Mouse (Mus musculus) lung, adult 2 months (tissue): Measurements from ENCODE around the gene Cwc22.

ENCODE experiments used
- CTCF ChIP-seq: fragments of 200-500 bp; IDR thresholded peaks from 2 replicates; pipeline ENCODE4 v1.5.1; 2011; ENCODE audit warnings: mild to moderate bottlenecking, low read length, control low read depth; ENCODE audit not compliant: insufficient read depth
- POLR2A ChIP-seq: fragments of 200-500 bp; IDR thresholded peaks from 2 replicates; pipeline ENCODE4 v1.6.1; 2011; ENCODE audit warnings: low read depth, mild to moderate bottlenecking, control low read depth, low read length, borderline replicate concordance; ENCODE audit errors: extremely low read depth

DNA sequence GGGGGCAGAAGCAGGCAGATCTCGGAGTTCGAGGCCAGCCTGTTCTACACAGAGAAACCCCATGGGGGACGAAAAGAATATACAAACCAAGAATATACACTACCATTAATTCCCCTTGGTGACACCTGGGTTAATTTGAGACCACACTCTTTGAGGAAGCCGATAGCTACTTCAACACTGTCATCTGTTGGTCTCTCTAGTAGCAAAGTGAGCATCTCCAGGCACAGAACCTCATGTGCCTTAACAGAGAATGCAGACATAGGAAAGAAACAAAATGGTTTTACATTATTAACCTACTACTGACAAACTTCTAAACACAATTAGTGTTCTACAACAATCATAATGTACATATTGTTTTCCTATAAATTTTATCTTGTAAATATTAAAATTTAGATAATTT, 24.9 kb downstream of the Cwc22 start:
- TF ChIP-seq CTCF (no peak), POLR2A (no peak)
